Mouse (Mus musculus) kidney, adult 9 months (tissue): ENCODE measurements around the gene Hdhd5.
A peak's percentile ranks its signal among the peaks of the same experiment; 100 is the strongest.

Experiments used
- DNase-seq: peaks from one replicate; pipeline ENCODE4 v3.0.0; 2022

Hdhd5 gene

GRCm38 (mm10) chr6:120482021-120482420 is 49.1 kb downstream of the Hdhd5 start:
- DNase-seq = no peak

GRCm38 (mm10) chr6:120481538-120481937 is 49.6 kb downstream of the Hdhd5 start:
- no peak for DNase-seq

GRCm38 (mm10) chr6:120480361-120480760 is 50.8 kb downstream of the Hdhd5 start:
- DNase-seq = no peak

- no peak for DNase-seq
These were observed 51.8 kb downstream of the Hdhd5 start for GRCm38 (mm10) chr6:120479302-120479701.

- peak; percentile 67 for DNase-seq
These were observed 55.8 kb downstream of the Hdhd5 start for GRCm38 (mm10) chr6:120475288-120475687.

GRCm38 (mm10) chr6:120473427-120473826 is 57.7 kb downstream of the Hdhd5 start:
- DNase-seq = peak; percentile 55

- no peak for DNase-seq
These were observed 58.5 kb downstream of the Hdhd5 start for GRCm38 (mm10) chr6:120472455-120473140.

GRCm38 (mm10) chr6:120471991-120472441 is 59.1 kb downstream of the Hdhd5 start:
- no peak for DNase-seq

- no peak for DNase-seq
These were observed 60.5 kb downstream of the Hdhd5 start for GRCm38 (mm10) chr6:120470666-120471065.

GRCm38 (mm10) chr6:120469770-120470169 is 61.3 kb downstream of the Hdhd5 start:
- DNase-seq = no peak

GRCm38 (mm10) chr6:120469268-120469667 is 61.9 kb downstream of the Hdhd5 start:
- no peak for DNase-seq

- DNase-seq = no peak
These were observed 62.9 kb downstream of the Hdhd5 start for GRCm38 (mm10) chr6:120468259-120468658.

- DNase-seq = peak; percentile 80
These were observed 64.3 kb downstream of the Hdhd5 start for GRCm38 (mm10) chr6:120466609-120467329.

GRCm38 (mm10) chr6:120465393-120465792 is 65.7 kb downstream of the Hdhd5 start:
- DNase-seq = no peak

- no peak for DNase-seq
These were observed 66.6 kb downstream of the Hdhd5 start for GRCm38 (mm10) chr6:120464406-120464939.

GRCm38 (mm10) chr6:120463884-120464283 is 67.2 kb downstream of the Hdhd5 start:
- DNase-seq = peak; percentile 51

GRCm38 (mm10) chr6:120463086-120463871 is 67.8 kb downstream of the Hdhd5 start, which contains the start of gene Il17ra:
Il17ra (plus strand) TSS chr6:120463247.
- DNase-seq = peak; percentile 90

- DNase-seq = no peak
These were observed 68.9 kb downstream of the Hdhd5 start for GRCm38 (mm10) chr6:120462251-120462650.

- DNase-seq = no peak
These were observed 69.9 kb downstream of the Hdhd5 start for GRCm38 (mm10) chr6:120461217-120461616.
